In genomic region chr14:47417346-47417745, GRCm38 (mm10) we compare ENCODE assay signal across 8 mouse cellular contexts. TPM values are rescaled to one million over a fixed set of nuclear protein-coding genes. Genes with fewer than 3 reads are reported as not detected.
A peak's percentile ranks its signal among the peaks of the same experiment; 100 is the strongest.
DNase-seq lines count a peak whose midpoint lies in the region; ATAC-seq and TF ChIP-seq lines count a peak whose summit lies in the region.

No protein-coding gene starts in this region.

- DNase-seq in kidney, postnatal 0 days (ENCODE audit: low spot score): peak; percentile 5
- no peak for DNase-seq in kidney, adult 18-20 months
- peak; percentile 7 to 13 for DNase-seq in kidney, postnatal 4 days
- DNase-seq in urinary bladder, adult 18-20 months (ENCODE audit: low spot score in 2 of 2): no peak
- no peak for DNase-seq in adrenal gland, postnatal 25 days

- H3K36me3 ChIP-seq in kidney, postnatal 0 days (ENCODE audit: insufficient read depth, low read length): peaks cover 3% of the 10 kb centered on the region; the same call in 1 of the 2 replicates
- H3K36me3 ChIP-seq in embryonic facial prominence, embryonic 15.5 days: peaks cover 34% of the 10 kb centered on the region
- H3K36me3 ChIP-seq in neural tube, embryonic 12.5 days: peaks cover 15% of the 10 kb centered on the region; the same call in 1 of the 2 replicates

- H3K4me2 ChIP-seq in kidney, postnatal 0 days (ENCODE audit: low read length): peak overlapping the region; percentile 54
- H3K4me2 ChIP-seq in embryonic facial prominence, embryonic 15.5 days (replicated peaks): peak overlapping the region; percentile 70
- peak overlapping the region; percentile 67 for H3K4me2 ChIP-seq in neural tube, embryonic 12.5 days (replicated peaks)

- H3K9ac ChIP-seq in kidney, postnatal 0 days (ENCODE audit: low read depth, low read length): no peak overlapping the region
- H3K9ac ChIP-seq in embryonic facial prominence, embryonic 15.5 days: peak overlapping the region; percentile 24; the same call in 1 of the 2 replicates
- H3K9ac ChIP-seq in neural tube, embryonic 12.5 days: peak overlapping the region; percentile 54; the same call in 1 of the 2 replicates

- H3K9me3 ChIP-seq in kidney, postnatal 0 days (replicated peaks; ENCODE audit: low read length): no peaks in the 10 kb centered on the region
- H3K9me3 ChIP-seq in embryonic facial prominence, embryonic 15.5 days (replicated peaks): no peaks in the 10 kb centered on the region
- H3K9me3 ChIP-seq in neural tube, embryonic 12.5 days: no peaks in the 10 kb centered on the region

- 0 out of 2 replicates have a peak, but pooled peaks cover 9% of the 10 kb centered on the region for H3K4me1 ChIP-seq in kidney, postnatal 0 days (replicated peaks; ENCODE audit: insufficient read depth, low read length)
- H3K4me1 ChIP-seq in embryonic facial prominence, embryonic 15.5 days: peaks cover 17% of the 10 kb centered on the region
- peaks cover 11% of the 10 kb centered on the region for H3K4me1 ChIP-seq in neural tube, embryonic 12.5 days

- no peak overlapping the region for H3K27ac ChIP-seq in kidney, postnatal 0 days
- no peak overlapping the region for H3K27ac ChIP-seq in embryonic facial prominence, embryonic 15.5 days (replicated peaks)
- H3K27ac ChIP-seq in neural tube, embryonic 12.5 days: no peak overlapping the region

- H3K4me3 ChIP-seq in kidney, postnatal 0 days (replicated peaks; ENCODE audit: low read depth, low read length): peak overlapping the region; percentile 40
- H3K4me3 ChIP-seq in embryonic facial prominence, embryonic 15.5 days (replicated peaks): peak overlapping the region; percentile 64
- peak overlapping the region; percentile 55 for H3K4me3 ChIP-seq in neural tube, embryonic 12.5 days

- no peak for TF ChIP-seq CTCF in kidney, postnatal 0 days (IDR thresholded peaks at IDR 0.05; ENCODE audit: low read depth)

- ATAC-seq in kidney, postnatal 0 days (replicated peaks; ENCODE audit: low FRiP score, low read depth): peak; percentile 19; the same call in 1 of the 2 replicates
- no peak for ATAC-seq in embryonic facial prominence, embryonic 15.5 days (ENCODE audit: insufficient number of reproducible peaks, low FRiP score, low TSS enrichment, low read depth)
- ATAC-seq in neural tube, embryonic 12.5 days (ENCODE audit: low FRiP score, low read depth): peak; percentile 39
- no peak for ATAC-seq in monocyte, adult 5-6 weeks (replicated peaks; ENCODE audit: insufficient number of reproducible peaks, low FRiP score, low TSS enrichment, poor library complexity, severe bottlenecking)

- no peaks in the 10 kb centered on the region for H3K27me3 ChIP-seq in kidney, postnatal 0 days (ENCODE audit: insufficient read depth, low read length)
- H3K27me3 ChIP-seq in embryonic facial prominence, embryonic 15.5 days: no peaks in the 10 kb centered on the region
- no peaks in the 10 kb centered on the region for H3K27me3 ChIP-seq in neural tube, embryonic 12.5 days (replicated peaks)

- WGBS in kidney, postnatal 0 days: 20% methylated on average over 3 of the region's 3 CpGs
- WGBS in embryonic facial prominence, embryonic 15.5 days: 32% methylated on average over 3 of the region's 3 CpGs
- 31% methylated on average over 3 of the region's 3 CpGs for WGBS in neural tube, embryonic 12.5 days

RNA-seq across cellular contexts. Expression of gene Dlgap5, which starts 0.9 kb away (rescaled TPM):
- polyA plus RNA-seq in kidney, postnatal 0 days (2015; fragmentation: Nextera tagmentation; extraction: Ambion mirVana): 12.1 and 16.8 TPM in 2 replicates
- 37.5 and 38.4 TPM in 2 replicates for polyA plus RNA-seq in embryonic facial prominence, embryonic 15.5 days (2015; fragmentation: Nextera tagmentation; extraction: Ambion mirVana)
- polyA plus RNA-seq in neural tube, embryonic 12.5 days (2016; fragmentation: Nextera tagmentation; extraction: Ambion mirVana): 36.1 and 40.0 TPM in 2 replicates
- total RNA-seq in monocyte, adult 5-6 weeks (2017): 2.2 to 12.5 TPM (median 10.1 TPM) in 3 replicates
- total RNA-seq in adrenal gland, postnatal 25 days (2021): 5.6 and 6.0 TPM in 2 replicates

RNA-seq across cellular contexts. Expression of gene Fbxo34, which starts 32.9 kb away (rescaled TPM):
- 18.9 and 21.1 TPM in 2 replicates for polyA plus RNA-seq in kidney, postnatal 0 days (2015; fragmentation: Nextera tagmentation; extraction: Ambion mirVana)
- 23.0 and 26.3 TPM in 2 replicates for polyA plus RNA-seq in embryonic facial prominence, embryonic 15.5 days (2015; fragmentation: Nextera tagmentation; extraction: Ambion mirVana)
- polyA plus RNA-seq in neural tube, embryonic 12.5 days (2016; fragmentation: Nextera tagmentation; extraction: Ambion mirVana): 24.4 and 25.7 TPM in 2 replicates
- total RNA-seq in monocyte, adult 5-6 weeks (2017): 18.2 to 39.0 TPM (median 26.4 TPM) in 3 replicates
- total RNA-seq in adrenal gland, postnatal 25 days (2021): 19.6 and 25.3 TPM in 2 replicates

RNA-seq across cellular contexts. Expression of gene Lgals3, which starts 49.8 kb away (rescaled TPM):
- 107 and 117 TPM in 2 replicates for polyA plus RNA-seq in kidney, postnatal 0 days (2015; fragmentation: Nextera tagmentation; extraction: Ambion mirVana)
- 199 and 236 TPM in 2 replicates for polyA plus RNA-seq in embryonic facial prominence, embryonic 15.5 days (2015; fragmentation: Nextera tagmentation; extraction: Ambion mirVana)
- polyA plus RNA-seq in neural tube, embryonic 12.5 days (2016; fragmentation: Nextera tagmentation; extraction: Ambion mirVana): 1.4 and 1.9 TPM in 2 replicates
- 98.5 to 263 TPM (median 189 TPM) in 3 replicates for total RNA-seq in monocyte, adult 5-6 weeks (2017)
- 5.2 and 10.2 TPM in 2 replicates for total RNA-seq in adrenal gland, postnatal 25 days (2021)

Comparison
In these comparisons a context has a peak if more than half of its experiments do, and no peak if none do; other contexts are left out.
1. DNase-seq: peak in kidney, postnatal 0 days (single experiment) and kidney, postnatal 4 days (2 of 2); none in kidney, adult 18-20 months (single experiment), urinary bladder, adult 18-20 months (0 of 2) and adrenal gland, postnatal 25 days (single experiment).
2. ATAC-seq: peak in kidney, postnatal 0 days (single experiment) and neural tube, embryonic 12.5 days (single experiment); none in embryonic facial prominence, embryonic 15.5 days (single experiment) and monocyte, adult 5-6 weeks (single experiment).
3. RNA of gene Lgals3, which starts 49.8 kb away (polyA plus RNA-seq): 199 to 236 TPM in embryonic facial prominence, embryonic 15.5 days and 107 to 117 TPM in kidney, postnatal 0 days; 1.4 to 1.9 TPM in neural tube, embryonic 12.5 days; every median in the first group is over 10 times any median in the second.
4. Peak in every context shown above with its lines, with median percentiles within 50 percentile points of each other: H3K4me2 ChIP-seq and H3K4me3 ChIP-seq.